Mouse (Mus musculus) liver, postnatal 0 days (tissue): ENCODE data around the gene Acly.

Source experiments
- CTCF ChIP-seq: sonication (generic); IDR thresholded peaks from 2 replicates; pipeline ENCODE4 v1.5.1; 2016; ENCODE audit warnings: antibody characterized with exemption, low read depth
- EP300 ChIP-seq: IDR thresholded peaks from 2 replicates; pipeline ENCODE4 v1.6.1; 2016; ENCODE audit warnings: antibody characterized with exemption, low read depth, mild to moderate bottlenecking

GRCm38 (mm10) chr11:100500651-100501050 is 27.1 kb downstream of the Acly start:
- no peak for TF ChIP-seq CTCF
- no peak for TF ChIP-seq EP300
